Mouse (Mus musculus) ES-Bruce4 (cell line): ENCODE data around the gene Zc3hav1l. TPM values are rescaled to one million over a fixed set of nuclear protein-coding genes. Genes with fewer than 3 reads are reported as not detected.

Source experiments
- H3K27ac ChIP-seq: 2 replicates; pipeline ENCODE4 v1.5.1; 2012; ENCODE audit warnings: low read length, inconsistent platforms; ENCODE audit not compliant: insufficient read depth
- H3K27me3 ChIP-seq: 2 replicates; pipeline ENCODE4 v1.6.1; 2012; ENCODE audit warnings: mild to moderate bottlenecking, low read length, inconsistent platforms; ENCODE audit not compliant: control insufficient read depth, poor library complexity, insufficient read depth, severe bottlenecking
- H3K36me3 ChIP-seq: 2 replicates; pipeline ENCODE4 v1.6.1; 2012; ENCODE audit warnings: inconsistent platforms, mild to moderate bottlenecking, low read length, moderate library complexity; ENCODE audit not compliant: control insufficient read depth, poor library complexity, insufficient read depth, severe bottlenecking
- H3K4me1 ChIP-seq: one replicate; pipeline ENCODE4 v1.8.1; 2011; ENCODE audit warnings: low read length; ENCODE audit not compliant: control insufficient read depth, insufficient read depth
- H3K4me3 ChIP-seq: 2 replicates; pipeline ENCODE4 v1.5.1; 2011; ENCODE audit warnings: low read depth, mild to moderate bottlenecking, low read length
- H3K9ac ChIP-seq: 2 replicates; pipeline ENCODE4 v1.6.1; 2012; ENCODE audit warnings: low read depth, mild to moderate bottlenecking, inconsistent platforms; ENCODE audit not compliant: poor library complexity, severe bottlenecking
- H3K9me3 ChIP-seq: replicated peaks from 2 replicates; pipeline ENCODE4 v1.6.1; 2012; ENCODE audit warnings: mild to moderate bottlenecking, low read length, inconsistent platforms; ENCODE audit not compliant: control insufficient read depth, poor library complexity, insufficient read depth, severe bottlenecking
- CTCF ChIP-seq: IDR thresholded peaks from one replicate; pipeline ENCODE4 v1.8.1; 2011; ENCODE audit warnings: low read depth, low read length
- EP300 ChIP-seq: IDR thresholded peaks from 2 replicates; pipeline ENCODE4 v1.6.1; 2011; ENCODE audit warnings: low read depth, low read length; ENCODE audit not compliant: insufficient read depth
- POLR2A ChIP-seq: IDR thresholded peaks from one replicate; pipeline ENCODE4 v1.8.1; 2011; ENCODE audit warnings: low read length; ENCODE audit not compliant: insufficient read depth
- polyA plus RNA-seq: library from polyadenylated mRNA; stranded (reverse); fragments of >200 nt; gene quantifications from 2 replicates; pipeline ENCODE4 v1.2.4, GENCODE M21; 2011; ENCODE audit warnings: low read depth; ENCODE audit not compliant: missing spikeins, insufficient read depth, insufficient read length

The Zc3hav1l gene
- polyA plus RNA-seq, 1 experiment: 23.2 TPM

DNA sequence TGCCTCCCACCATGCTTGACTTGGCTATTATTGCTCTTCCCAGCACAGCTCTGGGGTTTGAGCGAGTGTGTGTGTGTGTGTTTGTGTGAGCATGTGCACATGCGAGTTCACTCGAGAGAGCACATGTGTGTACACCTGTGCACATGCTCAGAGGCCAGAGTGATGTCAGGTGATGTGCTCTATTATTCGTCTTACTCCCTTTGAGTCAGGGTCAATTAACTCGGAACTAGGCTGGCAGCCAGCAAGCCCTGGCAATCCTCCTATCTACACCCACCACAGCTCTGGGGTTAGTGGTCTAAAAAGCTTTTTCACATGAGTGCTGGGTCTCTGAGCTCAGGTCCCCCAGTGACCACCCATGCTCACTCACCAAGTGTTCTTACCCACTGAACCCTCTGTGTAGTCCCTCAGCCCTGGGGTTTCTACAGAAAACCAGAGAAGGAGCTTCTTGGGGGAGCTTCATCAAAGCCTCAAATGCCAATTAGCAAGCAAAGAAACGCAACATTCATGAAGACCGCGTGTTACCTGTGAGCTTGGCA lies 56.7 kb downstream of the Zc3hav1l start:
- H3K27ac ChIP-seq: no peak overlapping the region
- TF ChIP-seq EP300: no peak
- TF ChIP-seq CTCF: no peak
- no peak for TF ChIP-seq POLR2A

DNA sequence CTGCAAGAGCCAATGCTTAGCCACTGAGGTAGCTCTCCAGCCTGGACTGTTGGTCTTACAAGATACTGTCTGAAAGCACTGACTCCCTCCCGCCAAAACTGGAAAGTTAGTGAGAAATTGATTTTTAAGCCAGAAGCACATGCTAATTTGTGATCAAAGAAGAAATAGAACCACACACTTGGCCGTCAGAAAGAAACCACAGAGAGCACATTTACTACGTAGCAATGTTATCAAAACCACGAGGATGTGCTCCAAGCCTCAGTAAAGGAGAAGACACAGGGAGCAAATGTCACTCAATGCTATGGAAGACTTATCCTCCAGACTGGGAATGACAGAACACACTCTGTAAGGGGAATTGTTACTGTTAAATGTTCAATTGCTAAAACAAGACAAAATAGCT lies 57.6 kb downstream of the Zc3hav1l start:
- Histone ChIP-seq H3K9ac (no peak overlapping the region), H3K4me3 (no peak overlapping the region), H3K27ac (no peak overlapping the region), H3K4me1 (no peaks in the 10 kb centered on the region), H3K9me3 (no peaks in the 10 kb centered on the region), H3K27me3 (no peaks in the 10 kb centered on the region), H3K36me3 (no peaks in the 10 kb centered on the region)
- TF ChIP-seq EP300 (no peak), POLR2A (no peak), CTCF (no peak)

More for the DNA sequence above, 56.7 kb downstream of the Zc3hav1l start:
- H3K4me3 ChIP-seq: no peak overlapping the region
- H3K27me3 ChIP-seq: no peaks in the 10 kb centered on the region
- H3K9me3 ChIP-seq: no peaks in the 10 kb centered on the region
- no peaks in the 10 kb centered on the region for H3K4me1 ChIP-seq
- no peak overlapping the region for H3K9ac ChIP-seq
- no peaks in the 10 kb centered on the region for H3K36me3 ChIP-seq

GRCm38 (mm10) chr6:38240618-38241017 lies 58.4 kb downstream of the Zc3hav1l start:
- no peak overlapping the region for H3K9ac ChIP-seq
- no peaks in the 10 kb centered on the region for H3K36me3 ChIP-seq
- no peak for TF ChIP-seq CTCF
- TF ChIP-seq EP300: no peak
- TF ChIP-seq POLR2A: no peak
- no peak overlapping the region for H3K27ac ChIP-seq
- no peaks in the 10 kb centered on the region for H3K9me3 ChIP-seq
- H3K4me1 ChIP-seq: no peaks in the 10 kb centered on the region
- no peaks in the 10 kb centered on the region for H3K27me3 ChIP-seq
- no peak overlapping the region for H3K4me3 ChIP-seq

GRCm38 (mm10) chr6:38238382-38238781 lies 60.7 kb downstream of the Zc3hav1l start:
- H3K36me3 ChIP-seq: no peaks in the 10 kb centered on the region

More at GRCm38 (mm10) chr6:38238382-38238781, 60.7 kb downstream of the Zc3hav1l start:
- TF ChIP-seq CTCF (no peak), EP300 (no peak), POLR2A (no peak)
- Histone ChIP-seq H3K4me1 (no peaks in the 10 kb centered on the region), H3K27me3 (no peaks in the 10 kb centered on the region), H3K9ac (no peak overlapping the region), H3K27ac (no peak overlapping the region), H3K9me3 (no peaks in the 10 kb centered on the region), H3K4me3 (no peak overlapping the region)

Other genes with a start within 250 kb of the Zc3hav1l start
- gene Tmem213, start 190.0 kb downstream of the Zc3hav1l start, polyA plus RNA-seq: 3.0 and 3.3 TPM in 2 replicates
- gene Atp6v0a4, start 174.7 kb downstream of the Zc3hav1l start, polyA plus RNA-seq: 4.9 and 6.1 TPM in 2 replicates
- gene D630045J12Rik, start 45.2 kb downstream of the Zc3hav1l start, polyA plus RNA-seq: 8.3 and 10.8 TPM in 2 replicates
- gene Zc3hav1, start 55.3 kb upstream of the Zc3hav1l start, polyA plus RNA-seq: 37.6 and 39.1 TPM in 2 replicates
- gene Ttc26, start 82.2 kb upstream of the Zc3hav1l start, polyA plus RNA-seq: 12.1 and 14.3 TPM in 2 replicates
- 37.4 and 39.4 TPM in 2 replicates for gene Ubn2, start 134.7 kb upstream of the Zc3hav1l start, polyA plus RNA-seq
- gene Fmc1, start 234.2 kb upstream of the Zc3hav1l start, polyA plus RNA-seq: 19.7 and 29.1 TPM in 2 replicates